Mouse (Mus musculus) T-helper 1 cell (primary cell): ENCODE data around the gene Ddc.

Experiments used
- in situ Hi-C: fragments of 300-600 bp; cut with MboI, MseI; formaldehyde crosslinking; loops from one replicate; pipeline ENCODE4 v1.15.1; 2025; ENCODE audit warnings: high pct_unique_total_duplicates

The Ddc gene

GRCm38 (mm10) chr11:11794626-11795025 is 103.3 kb downstream of the Ddc start:
- in situ Hi-C loops: loop anchor here (25.0 kb wide), 1 partner anchor 557 kb away; no protein-coding TSS in a partner anchor

GRCm38 (mm10) chr11:11788521-11788974 is 109.4 kb downstream of the Ddc start:
- in situ Hi-C loops: loop anchor here (5.0 to 25.0 kb wide), 2 partner anchors 331 to 551 kb away; no protein-coding TSS in a partner anchor

- in situ Hi-C loops: loop anchor here (5.0 to 25.0 kb wide), 2 partner anchors 328 to 548 kb away; no protein-coding TSS in a partner anchor
Observed at GRCm38 (mm10) chr11:11785457-11785856, 112.5 kb downstream of the Ddc start.

GRCm38 (mm10) chr11:11781728-11782127 is 116.2 kb downstream of the Ddc start:
- in situ Hi-C loops: loop anchor here (25.0 kb wide), 1 partner anchor 544 kb away; no protein-coding TSS in a partner anchor

- in situ Hi-C loops: loop anchor here (25.0 kb wide), 1 partner anchor 541 kb away; no protein-coding TSS in a partner anchor
Observed at GRCm38 (mm10) chr11:11778345-11778744, 119.6 kb downstream of the Ddc start.

- in situ Hi-C loops: loop anchor here (25.0 kb wide), 1 partner anchor 540 kb away; no protein-coding TSS in a partner anchor
Observed at GRCm38 (mm10) chr11:11777796-11778195, 120.1 kb downstream of the Ddc start.

GRCm38 (mm10) chr11:11777246-11777645 is 120.7 kb downstream of the Ddc start:
- in situ Hi-C loops: loop anchor here (25.0 kb wide), 1 partner anchor 540 kb away; no protein-coding TSS in a partner anchor

- in situ Hi-C loops: loop anchor here (25.0 kb wide), 1 partner anchor 539 kb away; no protein-coding TSS in a partner anchor
Observed at GRCm38 (mm10) chr11:11776822-11777174, 121.1 kb downstream of the Ddc start.

- in situ Hi-C loops: loop anchor here (25.0 kb wide), 1 partner anchor 539 kb away; no protein-coding TSS in a partner anchor
Observed at GRCm38 (mm10) chr11:11776071-11776821, 121.7 kb downstream of the Ddc start.

- in situ Hi-C loops: loop anchor here (25.0 kb wide), 1 partner anchor 538 kb away; no protein-coding TSS in a partner anchor
Observed at GRCm38 (mm10) chr11:11774893-11775292, 123.1 kb downstream of the Ddc start.

- in situ Hi-C loops: no loop called here
Observed at GRCm38 (mm10) chr11:11774384-11774783, 123.6 kb downstream of the Ddc start.

GRCm38 (mm10) chr11:11772196-11772595 is 125.7 kb downstream of the Ddc start:
- in situ Hi-C loops: no loop called here

GRCm38 (mm10) chr11:11770691-11771090 is 127.3 kb downstream of the Ddc start:
- in situ Hi-C loops: no loop called here

- in situ Hi-C loops: no loop called here
Observed at GRCm38 (mm10) chr11:11769281-11769680, 128.7 kb downstream of the Ddc start.

GRCm38 (mm10) chr11:11768057-11768456 is 129.9 kb downstream of the Ddc start:
- in situ Hi-C loops: no loop called here

GRCm38 (mm10) chr11:11766736-11767135 is 131.2 kb downstream of the Ddc start:
- in situ Hi-C loops: no loop called here

GRCm38 (mm10) chr11:11766105-11766504 is 131.8 kb downstream of the Ddc start:
- in situ Hi-C loops: no loop called here

GRCm38 (mm10) chr11:11765414-11765813 is 132.5 kb downstream of the Ddc start:
- in situ Hi-C loops: no loop called here
